Mouse (Mus musculus) forelimb bud, embryonic 11.5 days (tissue): ENCODE measurements at regions not wholly inside any gene's neighbourhood (a gene's known extent, or its start where the extent isn't known, plus 50 kb on each side); places are given as distances from the start of the nearest gene placed in this dataset.
A peak's percentile ranks its signal among the peaks of the same experiment; 100 is the strongest.
"Not testable (repeated sequence)": the region's sequence is repeated elsewhere in the genome, so short reads cannot be mapped to it uniquely, and the experiment has no call there.

Experiments
- DNase-seq: peaks from one replicate; pipeline ENCODE4 v3.0.0-alpha.2; 2012; ENCODE audit warnings: low read depth, low spot score

GRCm38 (mm10) chr8:90056331-90056730 lies 291.8 kb downstream of the Tox3 start:
- no peak for DNase-seq

- no peak for DNase-seq
Observed at GRCm38 (mm10) chr8:90046779-90047178, 301.4 kb downstream of the Tox3 start.

- no peak for DNase-seq
Observed at GRCm38 (mm10) chr8:90036436-90036835, 311.7 kb downstream of the Tox3 start.

- no peak for DNase-seq
Observed at GRCm38 (mm10) chr8:90032572-90032971, 315.6 kb downstream of the Tox3 start.

GRCm38 (mm10) chr8:90031220-90031619 lies 316.9 kb downstream of the Tox3 start:
- DNase-seq: no peak

- DNase-seq: not testable (repeated sequence)
Observed at GRCm38 (mm10) chr8:90017958-90018357, 330.2 kb downstream of the Tox3 start.

GRCm38 (mm10) chr8:90013755-90014154 lies 334.4 kb downstream of the Tox3 start:
- no peak for DNase-seq

- no peak for DNase-seq
Observed at GRCm38 (mm10) chr8:90011682-90012409, 336.3 kb downstream of the Tox3 start.

- DNase-seq: no peak
Observed at GRCm38 (mm10) chr8:90009431-90009830, 338.7 kb downstream of the Tox3 start.

- DNase-seq: peak; percentile 94
Observed at GRCm38 (mm10) chr8:90000899-90001640, 347.1 kb downstream of the Tox3 start.

- no peak for DNase-seq
Observed at GRCm38 (mm10) chr8:89993743-89994142, 354.4 kb downstream of the Tox3 start.

- no peak for DNase-seq
Observed at GRCm38 (mm10) chr8:89983859-89984258, 364.3 kb downstream of the Tox3 start.

GRCm38 (mm10) chr8:89982551-89982950 lies 365.6 kb downstream of the Tox3 start:
- no peak for DNase-seq

GRCm38 (mm10) chr8:89981320-89981719 lies 366.8 kb downstream of the Tox3 start:
- no peak for DNase-seq

- DNase-seq: no peak
Observed at GRCm38 (mm10) chr8:89980441-89980840, 367.7 kb downstream of the Tox3 start.

- no peak for DNase-seq
Observed at GRCm38 (mm10) chr8:89962799-89963198, 385.3 kb downstream of the Tox3 start.

- no peak for DNase-seq
Observed at GRCm38 (mm10) chr8:89957486-89957885, 390.7 kb downstream of the Tox3 start.

- DNase-seq: no peak
Observed at GRCm38 (mm10) chr8:89956482-89957020, 391.6 kb downstream of the Tox3 start.

- peak; percentile 18 for DNase-seq
Observed at GRCm38 (mm10) chr8:89938836-89939235, 409.3 kb downstream of the Tox3 start.

GRCm38 (mm10) chr8:89934521-89934920 lies 413.6 kb downstream of the Tox3 start:
- no peak for DNase-seq

GRCm38 (mm10) chr8:89926666-89927232 lies 421.4 kb downstream of the Tox3 start:
- DNase-seq: no peak

- DNase-seq: not testable (repeated sequence)
Observed at GRCm38 (mm10) chr8:89924697-89925096, 423.4 kb downstream of the Tox3 start.
